Mouse (Mus musculus): Measurements from ENCODE around the gene Sec14l1. TPM values are rescaled to one million over a fixed set of nuclear protein-coding genes. Genes with fewer than 3 reads are reported as not detected.

The Sec14l1 gene
- total and polyA plus RNA-seq, 3 experiments: 42.0 to 55.9 TPM; not detected in 1

DNA sequence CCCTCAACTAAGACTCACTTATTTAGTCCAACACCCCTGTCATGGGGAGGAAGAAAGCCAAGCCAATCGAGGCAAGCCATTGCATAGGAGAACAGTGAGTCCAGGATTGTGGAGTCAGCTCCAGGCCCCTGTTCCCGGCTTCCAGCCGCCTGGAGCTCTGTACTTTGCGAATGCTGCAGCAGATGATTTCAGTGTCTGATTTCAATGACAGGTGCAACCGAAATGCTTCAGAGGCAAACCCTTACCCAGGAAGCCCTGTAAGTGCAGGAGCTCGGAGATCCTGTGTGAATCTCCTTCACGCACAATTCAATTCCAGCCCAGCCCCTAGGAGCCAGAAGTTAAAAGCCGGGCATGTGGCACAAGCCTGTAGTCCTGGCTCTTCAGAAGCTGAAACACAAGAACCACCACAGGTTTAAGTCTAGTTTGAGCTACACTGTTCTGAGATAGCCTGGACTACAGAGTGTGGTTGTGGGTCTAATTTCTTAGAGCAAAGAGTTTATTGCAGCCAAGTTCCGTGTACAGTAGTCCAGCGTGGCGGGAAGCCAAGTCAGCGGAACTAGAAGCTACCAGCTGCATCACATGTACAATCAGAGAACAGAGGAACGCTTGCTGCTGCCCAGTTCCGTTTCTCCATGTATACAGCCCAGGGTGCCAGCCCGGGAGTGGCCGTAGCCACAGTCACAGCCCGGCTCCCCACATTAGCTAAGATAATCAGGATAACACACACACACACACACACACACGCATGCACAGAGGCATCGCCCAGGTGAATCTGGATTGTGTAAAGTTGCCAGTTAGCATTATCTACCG, 53.5 kb downstream of the Sec14l1 start:
- Histone ChIP-seq H3K27ac (ENCODE audit: control insufficient read depth, low read depth, low read length) (peak overlapping the region; percentile 47), H3K27me3 (ENCODE audit: control insufficient read depth in 1 of 2, insufficient read depth in 2 of 2, low read length in 2 of 2) (no peaks in the 10 kb centered on the region), H3K79me2 (ENCODE audit: control insufficient read depth, insufficient read depth, low read length, poor library complexity) (no peaks in the 10 kb centered on the region), H3K9ac (ENCODE audit: control insufficient read depth, low read depth, low read length, poor library complexity, severe bottlenecking) (peak overlapping the region; percentile 56), H3K9me3 (replicated peaks; ENCODE audit: insufficient read depth, low read length) (no peaks in the 10 kb centered on the region), H3K4me3 (ENCODE audit: control insufficient read depth in 1 of 2, insufficient read depth in 1 of 2, low read depth in 2 of 2, low read length in 2 of 2) (peak overlapping the region; percentile 40 to 53), H3K36me3 (ENCODE audit: control insufficient read depth in 1 of 2, insufficient read depth in 2 of 2, low read length in 2 of 2) (peaks cover 0 to 6% of the 10 kb centered on the region in 2 experiments; a peak in 1 of 4 replicates), H3K4me1 (ENCODE audit: control insufficient read depth in 1 of 2, insufficient read depth in 2 of 2, low read length in 2 of 2) (peaks cover 0 to 14% of the 10 kb centered on the region in 2 experiments; a peak in 2 of 4 replicates)
- TF ChIP-seq SMC3 (IDR thresholded peaks at IDR 0.05; ENCODE audit: low read depth, low read length): no peak
- peak; percentile 14; the same call in 1 of the 2 replicates for TF ChIP-seq RCOR1 (IDR thresholded peaks at IDR 0.05; ENCODE audit: low read depth, low read length)
- peak in 1 of 2 experiments; percentile 49; a peak in 1 of 4 replicates for TF ChIP-seq POLR2A (IDR thresholded peaks at IDR 0.05; ENCODE audit: control insufficient read depth in 1 of 2, insufficient read depth in 1 of 2, low read depth in 1 of 2, low read length in 2 of 2, poor library complexity in 1 of 2)
- TF ChIP-seq ELF1 (IDR thresholded peaks at IDR 0.05; ENCODE audit: low read depth, low read length): 0 out of 2 replicates have a peak, but pooled peaks have one; percentile 38
- peak; percentile 64 for TF ChIP-seq MYC (IDR thresholded peaks at IDR 0.05; ENCODE audit: low read depth, low read length)
- TF ChIP-seq MAX (IDR thresholded peaks at IDR 0.05; ENCODE audit: low read length): peak; percentile 61
- no peak for TF ChIP-seq TAL1 (IDR thresholded peaks at IDR 0.05; ENCODE audit: low read length)
- TF ChIP-seq SIN3A (IDR thresholded peaks at IDR 0.05; ENCODE audit: low read length): peak; percentile 62
- TF ChIP-seq NELFE (IDR thresholded peaks at IDR 0.05; ENCODE audit: low read depth, low read length): peak; percentile 39
- no peak for TF ChIP-seq POLR2AphosphoS5 (IDR thresholded peaks at IDR 0.05; ENCODE audit: borderline replicate concordance, low read depth, low read length)
- no peak for TF ChIP-seq BHLHE40 (IDR thresholded peaks at IDR 0.05; ENCODE audit: borderline replicate concordance, low read depth, low read length)
- TF ChIP-seq ETS1 (IDR thresholded peaks at IDR 0.05; ENCODE audit: low read depth, low read length): peak; percentile 50; the same call in 1 of the 2 replicates
- TF ChIP-seq EP300 (IDR thresholded peaks at IDR 0.05; ENCODE audit: low read depth in 1 of 2, low read length in 2 of 2): peak in 1 of 2 experiments; percentile 31; a peak in 1 of 4 replicates
- no peak for TF ChIP-seq MAZ (IDR thresholded peaks at IDR 0.05; ENCODE audit: low read depth, low read length)
- TF ChIP-seq E2F4 (IDR thresholded peaks at IDR 0.05; ENCODE audit: borderline replicate concordance, low read depth, low read length): peak; percentile 92
- no peak for TF ChIP-seq NRF1 (IDR thresholded peaks at IDR 0.05; ENCODE audit: insufficient read depth, low read depth, low read length, poor library complexity, severe bottlenecking)
- 0 out of 2 replicates have a peak, but pooled peaks have one; percentile 18 for TF ChIP-seq TCF12 (IDR thresholded peaks at IDR 0.05; ENCODE audit: low read depth, low read length)
- TF ChIP-seq USF1 (IDR thresholded peaks at IDR 0.05; ENCODE audit: low read depth, low read length): peak; percentile 72
- no peak for TF ChIP-seq TBP (IDR thresholded peaks at IDR 0.05; ENCODE audit: low read depth, low read length)
- TF ChIP-seq MEF2A (IDR thresholded peaks at IDR 0.05; ENCODE audit: extremely low read depth, insufficient replicate concordance, low read depth, low read length, poor library complexity, severe bottlenecking): no peak
- no peak; the same call in 1 of the 2 replicates for TF ChIP-seq GATA1 (IDR thresholded peaks at IDR 0.05; ENCODE audit: low read depth, low read length)
- peak; percentile 86 for DNase-seq (ENCODE audit: low read depth, low spot score)

All from MEL (cell line).